Mouse (Mus musculus): ENCODE data around the gene Gm49333. TPM values are rescaled to one million over a fixed set of nuclear protein-coding genes. Genes with fewer than 3 reads are reported as not detected.
"Not testable (repeated sequence)": the region's sequence is repeated elsewhere in the genome, so short reads cannot be mapped to it uniquely, and the experiment has no call there.

Gene Gm49333
- total RNA-seq, 2 experiments from 2014 or later = 0.16 TPM; not detected in 1

GRCm38 (mm10) chr16:20621991-20622685 is 10.7 kb downstream of the Gm49333 start:
- intact Hi-C loops (cut with DNase I) = no loop called here
- peak; percentile 35 for DNase-seq (ENCODE audit: low spot score)

GRCm38 (mm10) chr16:20623211-20623610 is 11.8 kb downstream of the Gm49333 start:
- DNase-seq (ENCODE audit: low spot score) = no peak
- intact Hi-C loops (cut with DNase I) = no loop called here

- intact Hi-C loops (cut with DNase I) = no loop called here
- DNase-seq (ENCODE audit: low spot score) = no peak
Measured at GRCm38 (mm10) chr16:20628871-20629391, 17.5 kb downstream of the Gm49333 start.

- DNase-seq (ENCODE audit: low spot score) = no peak
- intact Hi-C loops (cut with DNase I) = no loop called here
Measured at GRCm38 (mm10) chr16:20629731-20630634, 18.6 kb downstream of the Gm49333 start, which contains the start of gene Ece2. Gene Ece2 (plus strand): TSS chr16:20629828.

GRCm38 (mm10) chr16:20637410-20637809 is 26.0 kb downstream of the Gm49333 start:
- no peak for DNase-seq (ENCODE audit: low spot score)
- intact Hi-C loops (cut with DNase I) = no loop called here

GRCm38 (mm10) chr16:20638367-20638766 is 27.0 kb downstream of the Gm49333 start:
- no peak for DNase-seq (ENCODE audit: low spot score)
- intact Hi-C loops (cut with DNase I) = no loop called here

- DNase-seq (ENCODE audit: low spot score) = no peak
- intact Hi-C loops (cut with DNase I) = loop anchor here (1.0 to 5.0 kb wide), 2 partner anchors 95 to 146 kb away; partner anchors contain the start of gene Abcf3
Measured at GRCm38 (mm10) chr16:20642161-20642560, 30.8 kb downstream of the Gm49333 start.

- intact Hi-C loops (cut with DNase I) = loop anchor here (5.0 kb wide), 1 partner anchor 97 kb away; the partner anchor contains the start of gene Abcf3
Measured at GRCm38 (mm10) chr16:20643911-20644310, 32.5 kb downstream of the Gm49333 start.

GRCm38 (mm10) chr16:20651076-20651946 is 39.9 kb downstream of the Gm49333 start, which contains the start of gene Psmd2:
Gene Psmd2 (plus strand): TSS chr16:20651652.
- intact Hi-C loops (cut with DNase I) = loop anchor here (2.0 to 10.0 kb wide), 2 partner anchors 41 to 113 kb away; partner anchors contain the start of genes Alg3, Eef1akmt4 and Gm49333
- DNase-seq (ENCODE audit: low spot score) = peak; percentile 92

More at GRCm38 (mm10) chr16:20643911-20644310, 32.5 kb downstream of the Gm49333 start:
- DNase-seq (ENCODE audit: low spot score) = no peak

GRCm38 (mm10) chr16:20651947-20652310 is 40.5 kb downstream of the Gm49333 start:
- no peak for DNase-seq (ENCODE audit: low spot score)
- intact Hi-C loops (cut with DNase I) = loop anchor here (2.0 to 10.0 kb wide), 2 partner anchors 41 to 113 kb away; partner anchors contain the start of genes Alg3, Eef1akmt4 and Gm49333

- intact Hi-C loops (cut with DNase I) = loop anchor here (10.0 kb wide), 1 partner anchor 111 kb away; no protein-coding TSS in a partner anchor
- DNase-seq (ENCODE audit: low spot score) = no peak
Measured at GRCm38 (mm10) chr16:20653315-20653714, 41.9 kb downstream of the Gm49333 start.

- intact Hi-C loops (cut with DNase I) = loop anchor here (10.0 kb wide), 1 partner anchor 107 kb away; no protein-coding TSS in a partner anchor
- no peak for DNase-seq (ENCODE audit: low spot score)
Measured at GRCm38 (mm10) chr16:20657661-20658060, 46.3 kb downstream of the Gm49333 start.

GRCm38 (mm10) chr16:20668013-20668412 is 56.6 kb downstream of the Gm49333 start, which contains the start of gene Eif4g1:
Gene Eif4g1 (plus strand): TSS chr16:20668313.
- intact Hi-C loops (cut with DNase I); DNase-seq (ENCODE audit: low spot score): not testable (repeated sequence)

- intact Hi-C loops (cut with DNase I) = no loop called here
Measured at GRCm38 (mm10) chr16:20670291-20670690, 58.9 kb downstream of the Gm49333 start.

GRCm38 (mm10) chr16:20671886-20672285 is 60.5 kb downstream of the Gm49333 start:
- intact Hi-C loops (cut with DNase I) = loop anchor here (2.0 kb wide), 1 partner anchor 17 kb away; no protein-coding TSS in a partner anchor
- no peak for DNase-seq (ENCODE audit: low spot score)

More at GRCm38 (mm10) chr16:20670291-20670690, 58.9 kb downstream of the Gm49333 start:
- DNase-seq (ENCODE audit: low spot score) = no peak

GRCm38 (mm10) chr16:20672500-20672902 is 61.1 kb downstream of the Gm49333 start:
- peak; percentile 94 for DNase-seq (ENCODE audit: low spot score)
- intact Hi-C loops (cut with DNase I) = loop anchor here (2.0 kb wide), 1 partner anchor 18 kb away; no protein-coding TSS in a partner anchor

- intact Hi-C loops (cut with DNase I) = loop anchor here (2.0 kb wide), 1 partner anchor 18 kb away; no protein-coding TSS in a partner anchor
Measured at GRCm38 (mm10) chr16:20672965-20673705, 61.7 kb downstream of the Gm49333 start.

More at GRCm38 (mm10) chr16:20672965-20673705, 61.7 kb downstream of the Gm49333 start:
- peak; percentile 68 for DNase-seq (ENCODE audit: low spot score)
